Comparison of ENCODE assay signal across 32 mouse cellular contexts in the genomic region with DNA sequence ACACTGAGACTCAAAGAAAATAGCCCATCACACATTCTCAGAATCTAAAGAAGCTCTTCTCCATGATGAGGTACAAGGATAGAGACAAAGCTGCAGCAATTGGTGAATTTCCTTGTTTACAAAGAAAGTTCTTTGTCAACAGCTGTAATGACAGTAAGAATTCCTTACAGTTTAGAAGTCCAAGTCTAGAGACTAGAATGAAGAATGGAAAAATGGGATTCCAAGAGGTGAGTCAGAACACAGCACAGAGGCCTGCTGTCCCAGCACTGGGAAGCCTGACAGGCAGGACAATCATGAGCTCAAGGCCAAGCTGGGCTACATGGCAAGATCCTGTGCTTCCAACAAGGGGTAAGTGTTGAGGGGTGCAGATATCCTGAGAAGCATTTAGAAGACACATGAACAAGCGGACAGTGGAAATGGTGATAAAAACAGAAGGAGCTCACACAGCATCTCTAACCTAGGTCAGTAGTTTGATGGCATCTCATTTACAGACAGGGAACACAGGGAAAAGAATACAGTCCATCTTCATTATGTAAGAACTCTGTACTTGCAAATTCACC.
A peak's percentile ranks its signal among the peaks of the same experiment; 100 is the strongest.
DNase-seq lines count a peak whose midpoint lies in the region; ATAC-seq lines count a peak whose summit lies in the region.
"Had no signal": no experiment of that assay in that cellular context is flagged by ENCODE, and none has a peak within 500 bp of the region (broad histone marks: within the 10 kb centered on the region; RNA-seq: fewer than 3 reads in every experiment).

No protein-coding gene starts in this region.

- no peak overlapping the region for H3K27ac ChIP-seq in heart, embryonic 10.5 days
- no peak overlapping the region for H3K27ac ChIP-seq in intestine, embryonic 16.5 days (ENCODE audit: low read length)
- H3K27ac ChIP-seq: embryonic facial prominence, embryonic 12.5 days; heart, adult 2 months; heart, embryonic 13.5 days; hindbrain, embryonic 10.5 days; hindbrain, embryonic 15.5 days; limb, embryonic 15.5 days; liver, embryonic 13.5 days; neural tube, embryonic 15.5 days had no signal

- no peak overlapping the region for H3K4me3 ChIP-seq in heart, embryonic 10.5 days
- no peak overlapping the region for H3K4me3 ChIP-seq in intestine, embryonic 16.5 days (ENCODE audit: low read length)
- H3K4me3 ChIP-seq: embryonic facial prominence, embryonic 12.5 days; heart, adult 2 months; heart, embryonic 13.5 days; hindbrain, embryonic 10.5 days; hindbrain, embryonic 15.5 days; limb, embryonic 15.5 days; liver, embryonic 13.5 days; neural tube, embryonic 15.5 days had no signal

- no peak for ATAC-seq in intestine, embryonic 16.5 days
- ATAC-seq: forebrain, postnatal 0 days; lung, postnatal 0 days had no signal

- H3K4me2 ChIP-seq in intestine, embryonic 16.5 days (ENCODE audit: low read depth, low read length) = no peak overlapping the region
- H3K4me2 ChIP-seq: embryonic facial prominence, embryonic 12.5 days; heart, embryonic 13.5 days; hindbrain, embryonic 15.5 days; limb, embryonic 15.5 days; liver, embryonic 13.5 days; neural tube, embryonic 15.5 days had no signal

- no peak overlapping the region for H3K9ac ChIP-seq in intestine, embryonic 16.5 days (ENCODE audit: low read depth, low read length)
- H3K9ac ChIP-seq: embryonic facial prominence, embryonic 12.5 days; forebrain, postnatal 0 days; heart, embryonic 13.5 days; hindbrain, embryonic 15.5 days; limb, embryonic 15.5 days; liver, embryonic 13.5 days; neural tube, embryonic 15.5 days had no signal

- no peaks in the 10 kb centered on the region for H3K36me3 ChIP-seq in heart, embryonic 10.5 days
- H3K36me3 ChIP-seq in intestine, embryonic 16.5 days (ENCODE audit: control insufficient read depth, insufficient read depth, low read length) = no peaks in the 10 kb centered on the region
- H3K36me3 ChIP-seq: embryonic facial prominence, embryonic 12.5 days; G1E; hindbrain, embryonic 10.5 days; hindbrain, embryonic 15.5 days; limb, embryonic 15.5 days; liver, embryonic 13.5 days; neural tube, embryonic 15.5 days had no signal

- peak; percentile 61 for DNase-seq in heart, adult 11 months
- no peak for DNase-seq in heart, embryonic 10.5 days (ENCODE audit: low spot score)
- peak; percentile 8 for DNase-seq in adipocyte (ENCODE audit: low spot score)
- DNase-seq in adrenal gland, postnatal 25 days = peak; percentile 5
- no peak for DNase-seq in MN1 (ENCODE audit: low spot score)
- DNase-seq in kidney, adult 9 months = no peak
- DNase-seq: cerebellum, adult 11-12 months; cerebellum, adult 9-11 months; embryo, embryonic 11 days; forebrain, postnatal 0 days; gastrocnemius, postnatal 36 days; heart, adult 2 months; heart, postnatal 10 days; kidney, adult 2 months; kidney, postnatal 10 days; layer of hippocampus, postnatal 36 days; left cerebral cortex, postnatal 4 days; liver, embryonic 13.5 days; lung, adult 18-20 months; lung, postnatal 4 days; midbrain, embryonic 14.5 days; right cerebral cortex, postnatal 25 days; thymus, postnatal 25 days had no signal

- peaks cover 10% of the 10 kb centered on the region for H3K4me1 ChIP-seq in heart, embryonic 10.5 days
- peaks cover 2% of the 10 kb centered on the region; the same call in 1 of the 2 replicates for H3K4me1 ChIP-seq in intestine, embryonic 16.5 days (ENCODE audit: control insufficient read depth, insufficient read depth, low read length)
- H3K4me1 ChIP-seq: liver, embryonic 13.5 days had no signal

- 81% methylated on average over 1 of the region's 1 CpGs for WGBS in heart, embryonic 10.5 days
- 100% methylated on average over 1 of the region's 1 CpGs for WGBS in intestine, embryonic 16.5 days

- H3K27me3 ChIP-seq in heart, embryonic 10.5 days (ENCODE audit: insufficient read depth, poor library complexity, severe bottlenecking) = no peaks in the 10 kb centered on the region
- H3K27me3 ChIP-seq in intestine, embryonic 16.5 days (replicated peaks; ENCODE audit: control insufficient read depth, insufficient read depth, low read length) = no peaks in the 10 kb centered on the region
- H3K27me3 ChIP-seq: embryonic facial prominence, embryonic 12.5 days; heart, embryonic 13.5 days; hindbrain, embryonic 15.5 days; limb, embryonic 15.5 days; liver, embryonic 13.5 days; neural tube, embryonic 15.5 days had no signal

- no peaks in the 10 kb centered on the region for H3K9me3 ChIP-seq in heart, embryonic 10.5 days
- H3K9me3 ChIP-seq in intestine, embryonic 16.5 days (ENCODE audit: control insufficient read depth, low read length) = no peaks in the 10 kb centered on the region
- H3K9me3 ChIP-seq: embryonic facial prominence, embryonic 12.5 days; G1E; heart, embryonic 13.5 days; hindbrain, embryonic 10.5 days; hindbrain, embryonic 15.5 days; limb, embryonic 15.5 days; liver, embryonic 13.5 days; neural tube, embryonic 15.5 days had no signal

Comparison
In these comparisons a context has a peak if more than half of its experiments do, and no peak if none do; other contexts are left out.
1. DNase-seq: peak in heart, adult 11 months (single experiment), adipocyte (single experiment) and adrenal gland, postnatal 25 days (single experiment); none in heart, embryonic 10.5 days (single experiment), MN1 (single experiment) and kidney, adult 9 months (single experiment).